Mouse (Mus musculus): ENCODE results near the gene Tmem38b. TPM values are rescaled to one million over a fixed set of nuclear protein-coding genes. Genes with fewer than 3 reads are reported as not detected.
A peak's percentile ranks its signal among the peaks of the same experiment; 100 is the strongest.

Gene Tmem38b
- polyA plus RNA-seq (2016; fragmentation: Nextera tagmentation; extraction: Ambion mirVana): 12.7 and 12.8 TPM in 2 replicates

GRCm38 (mm10) chr4:53825821-53826605 lies at the start of gene Tmem38b:
Gene Tmem38b, plus strand, starts transcription at chr4:53826045.
- Histone ChIP-seq H3K4me1 (peaks cover 4% of the 10 kb centered on the region; the same call in 1 of the 2 replicates), H3K9ac (replicated peaks) (peak within 1 kb of the TSS; percentile 75), H3K36me3 (no peaks in the 10 kb centered on the region), H3K4me2 (replicated peaks) (peak within 1 kb of the TSS; percentile 59), H3K27me3 (no peaks in the 10 kb centered on the region), H3K4me3 (peak within 1 kb of the TSS; percentile 90), H3K27ac (replicated peaks) (peak within 1 kb of the TSS; percentile 67), H3K9me3 (no peaks in the 10 kb centered on the region)
- WGBS: under 1% methylated on average over 54 of the region's 55 CpGs
- ATAC-seq (ENCODE audit: low FRiP score, low read depth): peak; percentile 93

- WGBS: 17% methylated on average over 4 of the region's 4 CpGs
- Histone ChIP-seq H3K4me1 (peaks cover 24% of the 10 kb centered on the region), H3K27ac (replicated peaks) (no peak overlapping the region; the same call in 1 of the 2 replicates), H3K27me3 (peaks cover 41% of the 10 kb centered on the region), H3K36me3 (peaks cover 13% of the 10 kb centered on the region; the same call in 1 of the 2 replicates), H3K4me3 (peak overlapping the region; percentile 34), H3K4me2 (replicated peaks) (peak overlapping the region; percentile 43), H3K9me3 (peaks cover under 1% of the 10 kb centered on the region; the same call in 1 of the 2 replicates), H3K9ac (replicated peaks) (no peak overlapping the region)
- ATAC-seq (ENCODE audit: low FRiP score, low read depth): no peak
These were observed 44.4 kb upstream of the Tmem38b start for GRCm38 (mm10) chr4:53781396-53781795.

GRCm38 (mm10) chr4:53782216-53783070 lies 43.4 kb upstream of the Tmem38b start:
- peak; percentile 70 for ATAC-seq (ENCODE audit: low FRiP score, low read depth)
- peak overlapping the region; percentile 31 for H3K4me3 ChIP-seq
- H3K27me3 ChIP-seq: peaks cover 31% of the 10 kb centered on the region
- peak overlapping the region; percentile 75 for H3K27ac ChIP-seq (replicated peaks)
- 3% methylated on average over 14 of the region's 14 CpGs for WGBS
- H3K9ac ChIP-seq (replicated peaks): peak overlapping the region; percentile 46
- peaks cover 17% of the 10 kb centered on the region; the same call in 1 of the 2 replicates for H3K36me3 ChIP-seq
- no peaks in the 10 kb centered on the region for H3K9me3 ChIP-seq
- H3K4me2 ChIP-seq (replicated peaks): peak overlapping the region; percentile 41
- H3K4me1 ChIP-seq: peaks cover 26% of the 10 kb centered on the region

GRCm38 (mm10) chr4:53785746-53786398 lies 40.0 kb upstream of the Tmem38b start:
- Histone ChIP-seq H3K9me3 (no peaks in the 10 kb centered on the region), H3K27ac (replicated peaks) (no peak overlapping the region), H3K27me3 (peaks cover 13% of the 10 kb centered on the region; the same call in 1 of the 2 replicates), H3K9ac (replicated peaks) (no peak overlapping the region), H3K36me3 (peaks cover 18% of the 10 kb centered on the region; the same call in 1 of the 2 replicates), H3K4me3 (no peak overlapping the region), H3K4me2 (replicated peaks) (peak overlapping the region; percentile 26), H3K4me1 (peaks cover 15% of the 10 kb centered on the region)
- no peak for ATAC-seq (ENCODE audit: low FRiP score, low read depth)
- WGBS: 82% methylated on average over 15 of the region's 15 CpGs

- H3K27me3 ChIP-seq: peaks cover 13% of the 10 kb centered on the region; the same call in 1 of the 2 replicates
- no peak overlapping the region for H3K4me3 ChIP-seq
- H3K36me3 ChIP-seq: peaks cover 18% of the 10 kb centered on the region; the same call in 1 of the 2 replicates
- H3K9ac ChIP-seq (replicated peaks): no peak overlapping the region
- peaks cover 15% of the 10 kb centered on the region for H3K4me1 ChIP-seq
- H3K27ac ChIP-seq (replicated peaks): no peak overlapping the region
- ATAC-seq (ENCODE audit: low FRiP score, low read depth): no peak
- H3K4me2 ChIP-seq (replicated peaks): peak overlapping the region; percentile 26; the same call in 1 of the 2 replicates
- no peaks in the 10 kb centered on the region for H3K9me3 ChIP-seq
- WGBS: 61% methylated on average over 5 of the region's 5 CpGs
These were observed 39.0 kb upstream of the Tmem38b start for GRCm38 (mm10) chr4:53786851-53787250.

GRCm38 (mm10) chr4:53789346-53789745 lies 36.5 kb upstream of the Tmem38b start:
- H3K4me1 ChIP-seq: peaks cover 2% of the 10 kb centered on the region; the same call in 1 of the 2 replicates
- H3K36me3 ChIP-seq: peaks cover 18% of the 10 kb centered on the region; the same call in 1 of the 2 replicates
- no peak overlapping the region for H3K4me3 ChIP-seq
- no peak overlapping the region for H3K9ac ChIP-seq (replicated peaks)
- peaks cover 12% of the 10 kb centered on the region; the same call in 1 of the 2 replicates for H3K27me3 ChIP-seq
- WGBS: 3% methylated on average over 4 of the region's 4 CpGs
- no peaks in the 10 kb centered on the region for H3K9me3 ChIP-seq
- H3K27ac ChIP-seq (replicated peaks): no peak overlapping the region
- no peak overlapping the region for H3K4me2 ChIP-seq (replicated peaks)
- ATAC-seq (ENCODE audit: low FRiP score, low read depth): no peak

GRCm38 (mm10) chr4:53794257-53794966 lies 31.4 kb upstream of the Tmem38b start:
- ATAC-seq (ENCODE audit: low FRiP score, low read depth): no peak
- H3K36me3 ChIP-seq: no peaks in the 10 kb centered on the region
- no peaks in the 10 kb centered on the region for H3K27me3 ChIP-seq
- no peak overlapping the region for H3K27ac ChIP-seq (replicated peaks)
- H3K4me1 ChIP-seq: peaks cover 33% of the 10 kb centered on the region
- WGBS: 88% methylated on average over 5 of the region's 5 CpGs
- H3K4me2 ChIP-seq (replicated peaks): no peak overlapping the region
- no peaks in the 10 kb centered on the region for H3K9me3 ChIP-seq
- no peak overlapping the region for H3K4me3 ChIP-seq
- no peak overlapping the region for H3K9ac ChIP-seq (replicated peaks)

- ATAC-seq (ENCODE audit: low FRiP score, low read depth): no peak
- Histone ChIP-seq H3K9me3 (no peaks in the 10 kb centered on the region), H3K27ac (replicated peaks) (peak overlapping the region; percentile 88), H3K4me1 (peaks cover 40% of the 10 kb centered on the region), H3K4me3 (no peak overlapping the region), H3K27me3 (no peaks in the 10 kb centered on the region), H3K9ac (replicated peaks) (no peak overlapping the region), H3K36me3 (no peaks in the 10 kb centered on the region), H3K4me2 (replicated peaks) (no peak overlapping the region)
- 16% methylated on average over 2 of the region's 2 CpGs for WGBS
These were observed 30.8 kb upstream of the Tmem38b start for GRCm38 (mm10) chr4:53795086-53795485.

GRCm38 (mm10) chr4:53795706-53796105 lies 30.1 kb upstream of the Tmem38b start:
- Histone ChIP-seq H3K36me3 (no peaks in the 10 kb centered on the region), H3K9ac (replicated peaks) (no peak overlapping the region), H3K9me3 (no peaks in the 10 kb centered on the region), H3K27me3 (no peaks in the 10 kb centered on the region), H3K4me2 (replicated peaks) (no peak overlapping the region), H3K4me3 (no peak overlapping the region), H3K27ac (replicated peaks) (peak overlapping the region; percentile 88), H3K4me1 (peaks cover 43% of the 10 kb centered on the region)
- WGBS: 77% methylated on average over 2 of the region's 2 CpGs
- ATAC-seq (ENCODE audit: low FRiP score, low read depth): no peak

- Histone ChIP-seq H3K27ac (replicated peaks) (peak overlapping the region; percentile 88), H3K27me3 (no peaks in the 10 kb centered on the region), H3K4me3 (no peak overlapping the region; the same call in 1 of the 2 replicates), H3K9ac (replicated peaks) (no peak overlapping the region), H3K36me3 (no peaks in the 10 kb centered on the region), H3K4me1 (peaks cover 43% of the 10 kb centered on the region), H3K9me3 (no peaks in the 10 kb centered on the region), H3K4me2 (replicated peaks) (peak overlapping the region; percentile 43)
- WGBS: 3% methylated on average over 18 of the region's 18 CpGs
- peak; percentile 99 for ATAC-seq (ENCODE audit: low FRiP score, low read depth)
These were observed 28.7 kb upstream of the Tmem38b start for GRCm38 (mm10) chr4:53796865-53797772.

Measured in midbrain, embryonic 12.5 days (tissue).